Mouse (Mus musculus) lung, adult 2 months (tissue): ENCODE data around the gene Cldn10.

Experiments used
- CTCF ChIP-seq: fragments of 200-500 bp; IDR thresholded peaks from 2 replicates; pipeline ENCODE4 v1.5.1; 2011; ENCODE audit warnings: mild to moderate bottlenecking, low read length, control low read depth; ENCODE audit not compliant: insufficient read depth
- POLR2A ChIP-seq: fragments of 200-500 bp; IDR thresholded peaks from 2 replicates; pipeline ENCODE4 v1.6.1; 2011; ENCODE audit warnings: low read depth, mild to moderate bottlenecking, control low read depth, low read length, borderline replicate concordance; ENCODE audit errors: extremely low read depth

GRCm38 (mm10) chr14:118804351-118804750 is 16.6 kb downstream of the Cldn10 start:
- TF ChIP-seq CTCF (0 out of 2 replicates have a peak, but pooled peaks have one; percentile 21), POLR2A (no peak)
